Mouse (Mus musculus): Measurements from ENCODE around the gene C1qc. TPM values are rescaled to one million over a fixed set of nuclear protein-coding genes. Genes with fewer than 3 reads are reported as not detected.

C1qc gene
- polyA plus RNA-seq, 1 experiment from 2014 or later = 16.2 TPM

DNA sequence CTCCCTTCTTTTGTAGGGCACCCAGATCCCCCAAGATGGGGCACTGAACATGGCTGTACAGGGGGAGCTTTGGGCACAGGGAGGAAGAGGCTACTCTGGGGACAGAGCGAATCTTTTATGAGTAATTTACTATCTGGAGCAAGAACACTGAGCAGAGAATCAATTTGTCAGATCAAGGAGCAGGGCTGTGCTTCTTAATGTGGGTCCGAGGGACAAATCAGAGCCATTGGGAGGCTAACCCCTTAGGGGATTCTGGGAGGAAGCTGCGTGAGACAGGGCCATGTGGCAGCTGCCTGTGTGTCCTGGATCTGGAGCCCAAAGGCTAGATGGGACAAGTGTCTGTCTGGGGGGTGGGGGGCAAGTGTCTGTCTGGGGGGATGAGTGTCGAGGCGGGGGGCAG lies 27.3 kb downstream of the C1qc start:
- Histone ChIP-seq H3K4me1 (replicated peaks) (peaks cover 77% of the 10 kb centered on the region), H3K27ac (peak overlapping the region; percentile 94), H3K9ac (replicated peaks) (no peak overlapping the region), H3K9me3 (no peaks in the 10 kb centered on the region), H3K4me3 (replicated peaks) (no peak overlapping the region), H3K36me3 (no peaks in the 10 kb centered on the region), H3K4me2 (replicated peaks) (peak overlapping the region; percentile 37), H3K27me3 (no peaks in the 10 kb centered on the region)
- ATAC-seq = peak; percentile 31
- 44% methylated on average over 5 of the region's 5 CpGs for WGBS

DNA sequence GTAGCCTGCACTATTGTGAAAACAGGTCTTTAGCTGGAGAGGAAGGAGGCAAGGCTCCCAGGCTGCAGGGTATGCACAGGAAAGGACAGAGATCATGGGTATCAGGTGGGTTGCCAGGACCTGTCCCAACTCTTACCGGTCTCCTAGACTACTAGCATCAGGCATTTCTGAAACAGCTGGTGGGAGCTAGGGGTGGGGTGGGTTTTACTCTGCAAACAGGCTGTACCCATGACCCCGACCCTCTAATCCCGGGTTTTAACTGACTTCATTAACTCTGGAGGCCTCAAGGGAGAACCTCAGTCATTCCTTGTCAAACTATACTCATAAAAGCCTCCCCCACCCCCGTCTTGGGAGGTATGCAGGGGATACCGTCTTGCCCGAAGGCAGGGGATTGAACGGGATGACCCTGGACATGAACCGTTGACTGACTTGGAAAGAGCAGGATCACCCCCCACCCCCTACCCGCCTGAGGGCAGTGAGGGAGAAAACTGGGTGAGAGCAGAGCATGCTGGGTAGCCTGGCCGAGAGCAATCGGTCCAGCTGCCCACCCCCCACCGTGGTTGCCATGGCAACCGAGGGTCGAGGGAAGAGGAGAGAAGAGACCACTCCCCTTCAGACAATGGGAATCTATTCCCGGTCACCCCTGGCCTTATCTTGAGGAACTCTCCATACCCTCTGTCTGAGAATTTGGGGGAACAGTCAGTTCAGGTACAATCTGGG lies 28.0 kb downstream of the C1qc start:
- peak overlapping the region; percentile 37 for H3K4me2 ChIP-seq (replicated peaks)
- peak; percentile 52 for ATAC-seq
- WGBS = 3% methylated on average over 15 of the region's 15 CpGs
- no peaks in the 10 kb centered on the region for H3K27me3 ChIP-seq
- H3K36me3 ChIP-seq = no peaks in the 10 kb centered on the region
- no peaks in the 10 kb centered on the region for H3K9me3 ChIP-seq
- H3K4me3 ChIP-seq (replicated peaks) = no peak overlapping the region
- H3K27ac ChIP-seq = peak overlapping the region; percentile 94
- H3K4me1 ChIP-seq (replicated peaks) = peaks cover 79% of the 10 kb centered on the region
- peak overlapping the region; percentile 25; the same call in 1 of the 2 replicates for H3K9ac ChIP-seq (replicated peaks)

DNA sequence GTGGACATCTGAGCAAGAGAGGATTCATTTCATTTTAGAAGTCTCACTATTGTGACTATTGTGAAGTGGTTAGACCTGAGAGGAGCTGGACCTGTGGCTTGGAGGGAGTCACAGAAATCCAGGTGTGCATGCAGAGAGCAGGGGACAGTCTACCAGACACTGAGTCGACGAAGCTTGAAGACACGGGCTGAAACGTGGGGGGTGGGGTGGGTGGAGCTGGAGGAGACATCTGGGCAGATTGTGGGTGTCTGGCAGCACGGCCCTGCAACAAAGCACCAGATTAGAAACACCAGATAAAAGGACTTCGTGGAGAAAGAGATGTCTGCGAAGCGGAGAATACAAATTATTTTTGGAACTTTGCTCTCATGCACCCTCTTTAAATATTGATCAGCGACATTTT lies 29.3 kb downstream of the C1qc start:
- no peak overlapping the region for H3K4me3 ChIP-seq (replicated peaks)
- H3K4me2 ChIP-seq (replicated peaks) = no peak overlapping the region
- 18% methylated on average over 9 of the region's 9 CpGs for WGBS
- no peaks in the 10 kb centered on the region for H3K27me3 ChIP-seq
- H3K9me3 ChIP-seq = no peaks in the 10 kb centered on the region
- no peaks in the 10 kb centered on the region for H3K36me3 ChIP-seq
- peaks cover 79% of the 10 kb centered on the region for H3K4me1 ChIP-seq (replicated peaks)
- 0 out of 2 replicates have a peak overlapping the region, but pooled peaks have one; percentile 17 for H3K27ac ChIP-seq
- H3K9ac ChIP-seq (replicated peaks) = no peak overlapping the region
- no peak for ATAC-seq

- no peaks in the 10 kb centered on the region for H3K27me3 ChIP-seq
- WGBS = 70% methylated on average over 2 of the region's 2 CpGs
- no peak for ATAC-seq
- H3K4me2 ChIP-seq (replicated peaks) = no peak overlapping the region
- peaks cover 69% of the 10 kb centered on the region for H3K4me1 ChIP-seq (replicated peaks)
- H3K27ac ChIP-seq = peak overlapping the region; percentile 81
- no peak overlapping the region for H3K4me3 ChIP-seq (replicated peaks)
- peak overlapping the region; percentile 44; the same call in 1 of the 2 replicates for H3K9ac ChIP-seq (replicated peaks)
- no peaks in the 10 kb centered on the region for H3K36me3 ChIP-seq
- no peaks in the 10 kb centered on the region for H3K9me3 ChIP-seq
Measured at GRCm38 (mm10) chr4:136862411-136862810, 30.5 kb downstream of the C1qc start.

- ATAC-seq = peak; percentile 65
- H3K27ac ChIP-seq = peak overlapping the region; percentile 81
- 0% methylated on average over 17 of the region's 17 CpGs for WGBS
- H3K4me2 ChIP-seq (replicated peaks) = no peak overlapping the region
- no peaks in the 10 kb centered on the region for H3K36me3 ChIP-seq
- H3K4me3 ChIP-seq (replicated peaks) = no peak overlapping the region
- H3K9ac ChIP-seq (replicated peaks) = peak overlapping the region; percentile 44
- no peaks in the 10 kb centered on the region for H3K27me3 ChIP-seq
- H3K4me1 ChIP-seq (replicated peaks) = peaks cover 64% of the 10 kb centered on the region
- H3K9me3 ChIP-seq = no peaks in the 10 kb centered on the region
Measured at GRCm38 (mm10) chr4:136861806-136862205, 31.1 kb downstream of the C1qc start.

GRCm38 (mm10) chr4:136860022-136860421 lies 32.8 kb downstream of the C1qc start:
- Histone ChIP-seq H3K36me3 (no peaks in the 10 kb centered on the region), H3K9me3 (no peaks in the 10 kb centered on the region), H3K4me1 (replicated peaks) (peaks cover 50% of the 10 kb centered on the region), H3K4me3 (replicated peaks) (no peak overlapping the region), H3K27ac (no peak overlapping the region), H3K9ac (replicated peaks) (no peak overlapping the region), H3K27me3 (no peaks in the 10 kb centered on the region), H3K4me2 (replicated peaks) (no peak overlapping the region)
- no peak for ATAC-seq
- WGBS = 84% methylated on average over 7 of the region's 7 CpGs

GRCm38 (mm10) chr4:136855081-136855480 lies 37.8 kb downstream of the C1qc start:
- no peaks in the 10 kb centered on the region for H3K36me3 ChIP-seq
- H3K27me3 ChIP-seq = no peaks in the 10 kb centered on the region
- no peak overlapping the region for H3K4me3 ChIP-seq (replicated peaks)
- H3K4me2 ChIP-seq (replicated peaks) = no peak overlapping the region
- WGBS = 24% methylated on average over 6 of the region's 6 CpGs
- H3K9me3 ChIP-seq = no peaks in the 10 kb centered on the region
- H3K27ac ChIP-seq = no peak overlapping the region
- H3K9ac ChIP-seq (replicated peaks) = no peak overlapping the region
- no peak for ATAC-seq
- 0 out of 2 replicates have a peak, but pooled peaks cover 4% of the 10 kb centered on the region for H3K4me1 ChIP-seq (replicated peaks)

- H3K9me3 ChIP-seq = no peaks in the 10 kb centered on the region
- H3K27me3 ChIP-seq = no peaks in the 10 kb centered on the region
- H3K4me2 ChIP-seq (replicated peaks) = no peak overlapping the region
- no peak for ATAC-seq
- no peak overlapping the region for H3K27ac ChIP-seq
- no peak overlapping the region for H3K9ac ChIP-seq (replicated peaks)
- no peak overlapping the region for H3K4me3 ChIP-seq (replicated peaks)
- whole genome bisulfite sequencing = 93% methylated on average over 12 of the region's 12 CpGs
- H3K4me1 ChIP-seq (replicated peaks) = peaks cover 12% of the 10 kb centered on the region
- no peaks in the 10 kb centered on the region for H3K36me3 ChIP-seq
Measured at GRCm38 (mm10) chr4:136852989-136853388, 39.9 kb downstream of the C1qc start.

GRCm38 (mm10) chr4:136852119-136852518 lies 40.7 kb downstream of the C1qc start:
- H3K9ac ChIP-seq (replicated peaks) = no peak overlapping the region
- peaks cover 17% of the 10 kb centered on the region for H3K4me1 ChIP-seq (replicated peaks)
- no peak overlapping the region for H3K4me2 ChIP-seq (replicated peaks)
- H3K36me3 ChIP-seq = no peaks in the 10 kb centered on the region
- WGBS = 70% methylated on average over 5 of the region's 5 CpGs
- no peaks in the 10 kb centered on the region for H3K27me3 ChIP-seq
- no peak for ATAC-seq
- no peaks in the 10 kb centered on the region for H3K9me3 ChIP-seq
- no peak overlapping the region for H3K27ac ChIP-seq
- H3K4me3 ChIP-seq (replicated peaks) = no peak overlapping the region

GRCm38 (mm10) chr4:136848565-136848964 lies 44.3 kb downstream of the C1qc start:
- Histone ChIP-seq H3K27ac (no peak overlapping the region), H3K4me3 (replicated peaks) (no peak overlapping the region), H3K4me2 (replicated peaks) (no peak overlapping the region), H3K27me3 (0 out of 2 replicates have a peak, but pooled peaks cover 2% of the 10 kb centered on the region), H3K36me3 (no peaks in the 10 kb centered on the region), H3K9ac (replicated peaks) (no peak overlapping the region), H3K9me3 (no peaks in the 10 kb centered on the region), H3K4me1 (replicated peaks) (peaks cover 25% of the 10 kb centered on the region)
- no peak for ATAC-seq
- 61% methylated on average over 4 of the region's 4 CpGs for WGBS

GRCm38 (mm10) chr4:136847166-136847565 lies 45.7 kb downstream of the C1qc start:
- Histone ChIP-seq H3K4me1 (replicated peaks) (peaks cover 25% of the 10 kb centered on the region), H3K9me3 (no peaks in the 10 kb centered on the region), H3K9ac (replicated peaks) (no peak overlapping the region), H3K27ac (no peak overlapping the region), H3K36me3 (no peaks in the 10 kb centered on the region), H3K27me3 (0 out of 2 replicates have a peak, but pooled peaks cover 2% of the 10 kb centered on the region), H3K4me2 (replicated peaks) (no peak overlapping the region), H3K4me3 (replicated peaks) (no peak overlapping the region)
- 64% methylated on average over 6 of the region's 6 CpGs for WGBS
- ATAC-seq = no peak

GRCm38 (mm10) chr4:136842802-136843201 lies 50.1 kb downstream of the C1qc start:
- no peak overlapping the region for H3K9ac ChIP-seq (replicated peaks)
- no peak overlapping the region for H3K4me2 ChIP-seq (replicated peaks)
- no peak overlapping the region for H3K4me3 ChIP-seq (replicated peaks)
- H3K27ac ChIP-seq = no peak overlapping the region
- H3K36me3 ChIP-seq = no peaks in the 10 kb centered on the region
- WGBS = 88% methylated on average over 10 of the region's 10 CpGs
- peaks cover 45% of the 10 kb centered on the region for H3K4me1 ChIP-seq (replicated peaks)
- no peaks in the 10 kb centered on the region for H3K9me3 ChIP-seq
- ATAC-seq = no peak
- 0 out of 2 replicates have a peak, but pooled peaks cover 9% of the 10 kb centered on the region for H3K27me3 ChIP-seq

Data from midbrain, embryonic 13.5 days (tissue).